16 mouse cellular contexts compared by ENCODE assay signal in the genomic region with DNA sequence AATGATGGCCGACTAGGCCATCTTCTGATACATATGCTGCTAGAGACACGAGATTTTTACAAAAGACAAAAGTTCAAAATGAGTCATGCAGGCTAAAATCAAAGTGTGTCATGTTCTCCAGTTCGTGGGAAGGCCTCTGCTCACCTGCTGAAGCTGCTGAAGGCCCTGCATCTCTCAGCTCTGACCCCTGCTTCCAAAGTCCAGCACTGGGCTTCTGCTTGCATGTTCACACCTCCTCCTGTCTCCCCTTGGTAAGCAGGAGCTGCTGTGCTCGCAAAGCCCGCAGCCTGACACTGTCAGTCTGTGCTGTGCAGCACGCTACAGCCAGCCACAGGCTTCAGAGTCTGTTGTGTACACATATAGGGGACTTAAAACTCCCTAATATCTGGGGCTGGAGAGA.
"Had no signal": no experiment of that assay in that cellular context is flagged by ENCODE, and none has a peak within 500 bp of the region (broad histone marks: within the 10 kb centered on the region; RNA-seq: fewer than 3 reads in every experiment).

No protein-coding gene starts in this region.

- ATAC-seq: intestine, postnatal 0 days; midbrain, embryonic 15.5 days had no signal

- H3K9me3 ChIP-seq: liver, embryonic 13.5 days; midbrain, embryonic 12.5 days; midbrain, embryonic 15.5 days; neural tube, embryonic 13.5 days; stomach, embryonic 15.5 days had no signal

- H3K27me3 ChIP-seq: liver, embryonic 13.5 days; midbrain, embryonic 12.5 days; midbrain, embryonic 15.5 days; neural tube, embryonic 13.5 days; stomach, embryonic 15.5 days had no signal

- H3K4me1 ChIP-seq: liver, embryonic 13.5 days; midbrain, embryonic 15.5 days; stomach, embryonic 15.5 days had no signal

- H3K4me3 ChIP-seq: left cerebral cortex, adult 2 months; liver, embryonic 13.5 days; midbrain, embryonic 12.5 days; midbrain, embryonic 15.5 days; myocyte; neural tube, embryonic 13.5 days; stomach, embryonic 15.5 days had no signal

- H3K36me3 ChIP-seq: liver, embryonic 13.5 days; midbrain, embryonic 12.5 days; midbrain, embryonic 15.5 days; neural tube, embryonic 13.5 days; stomach, embryonic 15.5 days had no signal

- H3K4me2 ChIP-seq: liver, embryonic 13.5 days; midbrain, embryonic 12.5 days; midbrain, embryonic 15.5 days; neural tube, embryonic 13.5 days; stomach, embryonic 15.5 days had no signal

- H3K9ac ChIP-seq: liver, embryonic 13.5 days; midbrain, embryonic 12.5 days; midbrain, embryonic 15.5 days; neural tube, embryonic 13.5 days; stomach, embryonic 15.5 days had no signal

- H3K27ac ChIP-seq: left cerebral cortex, adult 2 months; liver, embryonic 13.5 days; midbrain, embryonic 12.5 days; midbrain, embryonic 15.5 days; neural tube, embryonic 13.5 days; stomach, embryonic 15.5 days had no signal

- DNase-seq: layer of hippocampus, postnatal 36 days; liver, embryonic 13.5 days; lung, adult 2 months; lung, postnatal 14 days; lung, postnatal 4 days; retina, postnatal 1 day; right cerebral cortex, postnatal 25 days; spleen, adult 18-20 months; thymus, postnatal 25 days had no signal
